Mouse (Mus musculus) kidney, embryonic 14.5 days (tissue): ENCODE measurements around the gene Pcnt. TPM values are rescaled to one million over a fixed set of nuclear protein-coding genes. Genes with fewer than 3 reads are reported as not detected.
A peak's percentile ranks its signal among the peaks of the same experiment; 100 is the strongest.

ENCODE experiments used
- ATAC-seq: fragments of 200-750 bp; cut with Nextera tagmentation; 2 replicates; pipeline ENCODE4 v1.8.0; 2017; ENCODE audit warnings: moderate number of reproducible peaks, mild to moderate bottlenecking, moderate TSS enrichment, moderate library complexity; ENCODE audit not compliant: low FRiP score, low TSS enrichment
- H3K27ac ChIP-seq: fragments of 300-500 bp; sonication (generic); 2 replicates; pipeline ENCODE4 v1.5.1; 2014; ENCODE audit warnings: low read depth, mild to moderate bottlenecking, low read length, moderate library complexity, mixed read lengths
- H3K27me3 ChIP-seq: fragments of 300-500 bp; sonication (generic); 2 replicates; pipeline ENCODE4 v1.6.1; 2014; ENCODE audit warnings: mild to moderate bottlenecking, low read length; ENCODE audit not compliant: control insufficient read depth, insufficient read depth
- H3K36me3 ChIP-seq: fragments of 300-500 bp; sonication (generic); 2 replicates; pipeline ENCODE4 v1.6.1; 2014; ENCODE audit warnings: low read length, mixed read lengths; ENCODE audit not compliant: control insufficient read depth, insufficient read depth
- H3K4me1 ChIP-seq: fragments of 300-500 bp; sonication (generic); 2 replicates; pipeline ENCODE4 v1.6.1; 2014; ENCODE audit warnings: low read length, mixed read lengths; ENCODE audit not compliant: control insufficient read depth, insufficient read depth
- H3K4me2 ChIP-seq: fragments of 300-500 bp; sonication (generic); replicated peaks from 2 replicates; pipeline ENCODE4 v1.6.1; 2014; ENCODE audit warnings: low read depth, mild to moderate bottlenecking, low read length
- H3K4me3 ChIP-seq: fragments of 300-500 bp; sonication (generic); 2 replicates; pipeline ENCODE4 v1.5.1; 2014; ENCODE audit warnings: mild to moderate bottlenecking, low read length
- H3K9ac ChIP-seq: fragments of 300-500 bp; sonication (generic); 2 replicates; pipeline ENCODE4 v1.6.1; 2014; ENCODE audit warnings: low read depth, mild to moderate bottlenecking, low read length, moderate library complexity
- H3K9me3 ChIP-seq: fragments of 300-500 bp; sonication (generic); 2 replicates; pipeline ENCODE4 v1.6.1; 2016; ENCODE audit warnings: low read length; ENCODE audit not compliant: control insufficient read depth
- WGBS: fragments of 180-500 bp; shearing (Covaris S2); extraction: QIAGEN DNeasy Blood & Tissue Kit; methylation state at CpG from one replicate; pipeline ENCODE4 v1.1.7; 2014; 5-methylcytosine and 5-hydroxymethylcytosine counted together
- polyA plus RNA-seq: library from polyadenylated mRNA; unstranded; fragments of >200 nt; fragmentation: Nextera tagmentation; extraction: Ambion mirVana; gene quantifications from 2 replicates; pipeline ENCODE4 v1.2.1, GENCODE M21; 2014

Gene Pcnt
- 20.2 and 27.1 TPM in 2 replicates for polyA plus RNA-seq

DNA sequence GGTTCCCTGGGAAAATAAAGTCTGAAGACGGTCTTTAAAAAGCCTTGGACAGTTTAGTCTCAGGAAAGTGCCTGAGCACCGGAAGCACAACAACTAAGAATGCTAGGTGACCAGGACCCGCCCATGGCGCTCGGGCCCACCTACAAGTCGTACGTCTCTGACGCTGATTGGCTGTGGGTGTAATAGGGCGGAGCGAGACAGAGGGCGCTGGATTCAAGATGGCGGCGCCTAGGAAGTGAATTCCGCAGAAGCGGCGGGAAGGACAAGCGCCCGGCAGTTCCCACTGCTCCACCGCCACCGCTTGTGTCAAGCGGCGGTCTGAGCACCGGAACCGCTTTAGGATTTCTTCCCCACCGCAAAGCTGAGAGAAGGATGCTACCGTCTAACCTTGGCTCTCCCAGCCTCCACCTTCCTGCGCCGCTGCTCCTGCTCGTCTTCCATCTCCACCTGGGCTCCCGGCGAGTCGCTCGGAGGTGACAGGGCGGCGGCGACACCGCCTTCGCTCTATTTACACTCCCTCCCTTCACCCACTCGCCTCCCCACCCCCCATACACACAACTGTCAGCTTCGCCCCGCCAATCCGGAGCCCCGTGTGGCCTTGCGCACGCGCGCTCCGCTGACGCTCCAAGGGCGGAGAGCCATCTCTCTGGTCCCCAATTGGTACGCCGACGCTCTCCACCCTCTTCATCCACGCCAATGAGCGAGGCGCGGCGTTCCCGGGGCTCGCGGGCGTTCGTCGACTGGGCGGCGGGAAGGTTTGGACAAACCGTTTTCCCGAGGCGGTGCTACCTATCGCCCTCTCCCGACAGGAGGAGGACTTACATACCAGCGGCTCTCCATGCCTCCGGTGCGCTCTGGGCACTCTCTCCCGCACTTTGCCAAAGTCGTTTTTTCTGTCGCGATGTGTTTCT lies at the start of gene Pcnt:
TSS of gene Pcnt (minus strand) at position 609 of the 911 bp plus-strand sequence.
- Histone ChIP-seq H3K27ac (peak within 1 kb of the TSS; percentile 96), H3K9ac (peak within 1 kb of the TSS; percentile 91), H3K36me3 (peaks cover 19% of the 10 kb centered on the region), H3K9me3 (no peaks in the 10 kb centered on the region), H3K4me3 (peak within 1 kb of the TSS; percentile 93), H3K4me2 (peak within 1 kb of the TSS; percentile 77), H3K4me1 (peaks cover 17% of the 10 kb centered on the region), H3K27me3 (no peaks in the 10 kb centered on the region)
- WGBS: under 1% methylated on average over 77 of the region's 78 CpGs
- peak; percentile 99 for ATAC-seq

DNA sequence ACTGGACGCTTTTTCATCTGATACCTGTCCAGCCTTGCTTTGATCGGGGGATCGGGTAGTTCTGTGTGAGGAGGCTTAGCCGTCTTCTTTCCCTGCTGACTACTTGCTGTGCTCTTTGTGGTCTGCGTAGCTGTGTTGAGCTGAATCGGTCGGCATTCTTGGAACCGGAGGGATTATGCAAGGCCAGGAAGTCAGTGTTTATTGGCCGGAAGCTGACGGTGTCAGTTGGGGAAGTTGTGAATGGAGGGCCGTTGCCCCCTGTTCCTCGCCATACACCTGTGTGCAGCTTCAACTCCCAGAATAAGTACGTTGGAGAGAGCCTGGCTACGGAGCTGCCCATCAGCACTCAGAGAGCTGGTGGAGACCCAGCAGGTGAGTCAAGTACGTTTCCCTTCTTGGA lies 46.6 kb upstream of the Pcnt start:
- no peak for ATAC-seq
- Histone ChIP-seq H3K9me3 (no peaks in the 10 kb centered on the region), H3K4me3 (no peak overlapping the region), H3K27ac (no peak overlapping the region), H3K36me3 (peaks cover 90% of the 10 kb centered on the region), H3K4me2 (no peak overlapping the region), H3K9ac (no peak overlapping the region), H3K27me3 (no peaks in the 10 kb centered on the region), H3K4me1 (no peaks in the 10 kb centered on the region)
- WGBS: 90% methylated on average over 15 of the region's 15 CpGs

DNA sequence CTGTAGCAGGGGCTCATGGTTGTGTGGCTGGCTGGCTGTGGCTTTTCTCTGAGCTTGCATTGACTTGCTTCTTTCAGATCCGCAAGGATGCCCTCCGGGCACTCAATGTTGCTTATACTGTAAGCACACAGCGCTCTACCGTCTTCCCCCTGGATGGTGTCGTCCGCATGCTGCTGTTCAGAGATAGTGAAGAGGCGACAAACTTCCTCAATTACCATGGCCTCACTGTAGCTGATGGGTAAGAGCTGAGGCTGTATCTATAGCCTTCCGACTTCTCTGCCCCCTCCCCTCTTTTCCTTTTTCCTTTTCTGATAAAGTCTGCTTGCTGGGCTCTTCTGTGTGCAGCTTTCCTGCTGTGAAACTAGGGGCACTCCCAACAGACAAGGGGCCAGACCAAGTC lies 45.7 kb upstream of the Pcnt start:
- WGBS: 95% methylated on average over 8 of the region's 8 CpGs
- H3K4me3 ChIP-seq: no peak overlapping the region
- H3K9me3 ChIP-seq: no peaks in the 10 kb centered on the region
- ATAC-seq: no peak
- H3K36me3 ChIP-seq: peaks cover 90% of the 10 kb centered on the region
- no peak overlapping the region for H3K4me2 ChIP-seq
- no peak overlapping the region for H3K9ac ChIP-seq
- no peaks in the 10 kb centered on the region for H3K4me1 ChIP-seq
- H3K27ac ChIP-seq: no peak overlapping the region
- no peaks in the 10 kb centered on the region for H3K27me3 ChIP-seq

DNA sequence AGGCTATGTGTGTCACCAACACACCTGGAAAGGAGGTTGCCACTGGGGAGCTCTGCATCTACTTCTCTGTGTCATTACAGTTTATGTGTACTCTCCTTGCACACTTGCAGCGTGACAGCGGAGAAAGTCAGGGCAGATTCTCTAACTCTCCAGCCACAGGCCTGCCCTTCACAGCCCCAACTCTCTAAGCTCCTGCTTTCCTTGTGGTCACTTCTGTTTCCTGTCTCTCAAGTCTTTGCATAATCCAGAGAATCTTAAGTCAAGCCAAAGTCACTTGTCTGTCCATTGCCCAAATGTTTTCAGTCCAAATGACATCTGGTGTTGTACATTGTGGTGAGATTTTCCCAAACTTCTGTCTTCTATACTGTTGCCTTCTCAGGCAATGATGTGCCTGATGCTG lies 43.7 kb upstream of the Pcnt start:
- H3K27me3 ChIP-seq: no peaks in the 10 kb centered on the region
- H3K27ac ChIP-seq: no peak overlapping the region
- no peak overlapping the region for H3K9ac ChIP-seq
- no peak overlapping the region for H3K4me2 ChIP-seq
- H3K4me1 ChIP-seq: no peaks in the 10 kb centered on the region
- peaks cover 94% of the 10 kb centered on the region for H3K36me3 ChIP-seq
- no peaks in the 10 kb centered on the region for H3K9me3 ChIP-seq
- WGBS: 97% methylated on average over 2 of the region's 2 CpGs
- H3K4me3 ChIP-seq: no peak overlapping the region
- no peak for ATAC-seq

DNA sequence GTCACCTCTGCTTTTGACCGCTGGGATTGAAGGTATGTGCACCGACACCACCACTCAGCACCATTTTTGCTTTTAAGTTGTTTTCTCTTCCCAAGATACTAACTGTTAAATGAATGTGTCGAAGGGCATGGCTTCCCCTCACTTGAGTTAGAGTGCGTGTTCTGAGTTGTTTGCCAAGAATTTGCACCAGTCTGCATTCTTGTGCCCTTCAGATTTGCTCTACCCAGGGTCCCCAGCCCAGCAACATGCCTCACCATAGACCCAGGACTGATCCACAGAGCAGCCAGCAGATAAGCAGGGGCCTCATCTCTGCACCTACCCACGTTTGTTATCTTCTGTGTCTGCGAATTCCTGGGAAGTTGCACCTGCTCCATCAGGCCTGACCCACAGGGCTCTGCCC lies 38.9 kb upstream of the Pcnt start:
- Histone ChIP-seq H3K9me3 (no peaks in the 10 kb centered on the region), H3K4me1 (no peaks in the 10 kb centered on the region), H3K27me3 (no peaks in the 10 kb centered on the region), H3K27ac (no peak overlapping the region), H3K4me2 (no peak overlapping the region), H3K9ac (no peak overlapping the region), H3K36me3 (peaks cover 95% of the 10 kb centered on the region), H3K4me3 (no peak overlapping the region)
- WGBS: 90% methylated on average over 6 of the region's 6 CpGs
- no peak for ATAC-seq

DNA sequence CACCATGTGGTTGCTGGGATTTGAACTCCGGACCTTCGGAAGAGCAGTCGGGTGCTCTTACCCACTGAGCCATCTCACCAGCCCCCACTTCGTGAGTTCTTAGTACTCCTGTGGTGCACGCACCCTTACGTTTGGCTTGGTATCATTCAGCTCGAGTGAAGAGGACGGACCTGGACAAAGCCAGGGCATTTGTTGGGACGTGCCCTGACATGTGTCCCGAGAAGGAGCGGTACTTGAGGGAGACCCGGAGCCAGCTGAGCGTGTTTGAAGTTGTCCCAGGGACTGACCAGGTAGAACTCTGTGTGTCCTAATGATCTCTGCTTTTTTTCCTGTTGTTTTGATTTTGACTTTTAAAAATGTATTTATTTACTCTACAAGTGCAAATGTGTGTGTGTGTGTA lies 38.3 kb upstream of the Pcnt start:
- H3K4me3 ChIP-seq: no peak overlapping the region
- H3K4me2 ChIP-seq: no peak overlapping the region
- no peaks in the 10 kb centered on the region for H3K4me1 ChIP-seq
- H3K36me3 ChIP-seq: peaks cover 95% of the 10 kb centered on the region
- no peak overlapping the region for H3K27ac ChIP-seq
- H3K9me3 ChIP-seq: no peaks in the 10 kb centered on the region
- no peak overlapping the region for H3K9ac ChIP-seq
- ATAC-seq: no peak
- H3K27me3 ChIP-seq: no peaks in the 10 kb centered on the region
- WGBS: 95% methylated on average over 11 of the region's 13 CpGs

DNA sequence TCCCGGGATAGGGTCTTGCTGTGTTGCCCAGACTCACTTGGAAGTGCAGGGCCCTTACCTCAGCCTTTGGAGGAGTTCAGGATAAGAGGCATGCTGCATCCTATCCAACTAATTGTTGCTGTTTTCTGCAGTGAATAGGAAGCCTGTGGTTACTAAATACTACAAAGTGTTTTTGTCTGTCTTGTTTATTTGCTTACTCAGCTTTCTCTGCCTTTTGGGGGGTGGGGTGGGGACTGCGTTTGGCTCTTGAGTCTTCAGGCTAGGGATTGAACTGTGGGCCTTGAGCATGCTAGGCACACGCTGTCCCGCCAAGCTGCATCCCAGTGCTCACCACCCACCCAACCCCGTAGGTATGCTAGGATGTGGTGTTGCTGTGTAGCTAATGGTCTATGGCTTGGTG lies 31.2 kb upstream of the Pcnt start:
- H3K27ac ChIP-seq: no peak overlapping the region
- no peak overlapping the region for H3K9ac ChIP-seq
- ATAC-seq: no peak
- H3K4me2 ChIP-seq: no peak overlapping the region
- H3K4me3 ChIP-seq: no peak overlapping the region
- H3K27me3 ChIP-seq: no peaks in the 10 kb centered on the region
- H3K9me3 ChIP-seq: no peaks in the 10 kb centered on the region
- 89% methylated on average over 5 of the region's 5 CpGs for WGBS
- peaks cover 67% of the 10 kb centered on the region for H3K36me3 ChIP-seq
- H3K4me1 ChIP-seq: no peaks in the 10 kb centered on the region

DNA sequence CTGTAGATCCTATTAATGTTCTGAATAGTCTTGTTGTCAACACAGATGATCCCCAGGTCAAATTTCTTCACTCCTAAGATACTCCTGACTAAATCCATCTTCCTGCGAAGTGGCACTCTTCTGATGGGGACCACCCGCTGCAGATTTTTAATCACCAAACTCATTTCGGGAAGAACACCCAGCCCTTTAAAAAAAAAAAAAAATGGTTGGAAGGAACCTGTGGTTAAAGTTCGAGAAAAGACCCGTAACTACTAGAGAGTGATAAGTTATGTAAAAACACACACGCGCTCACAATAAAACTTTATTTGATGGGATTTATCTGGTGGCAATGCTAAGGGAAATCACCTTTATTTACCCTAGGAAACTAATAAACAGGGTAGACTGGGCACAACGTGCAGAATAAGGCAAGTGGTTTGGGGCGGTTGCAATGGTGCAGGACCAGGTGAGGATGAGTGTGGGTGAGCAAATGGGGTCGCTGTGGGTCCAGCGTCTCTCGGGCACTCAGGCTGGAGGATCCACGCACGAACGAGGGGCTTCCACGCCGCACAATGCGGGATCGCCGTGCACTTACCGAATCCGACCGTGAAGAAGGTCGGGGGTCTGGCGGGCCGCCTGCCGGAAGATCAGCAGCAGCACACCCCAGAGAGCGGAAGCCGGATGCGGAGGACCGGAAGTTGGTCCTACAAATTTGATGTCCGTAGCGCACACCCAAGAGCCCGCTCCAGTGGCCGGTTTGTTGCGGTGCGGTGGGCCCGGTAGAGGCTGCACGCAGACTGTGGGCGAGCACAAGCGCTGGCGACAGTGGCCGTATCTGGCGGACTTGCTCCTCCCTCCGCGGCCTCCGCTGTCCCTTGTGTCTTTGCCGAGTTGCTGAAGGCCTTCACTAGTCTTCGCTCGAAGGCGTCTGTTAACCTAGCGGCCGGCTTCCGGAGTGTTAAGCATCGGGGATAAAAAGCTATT lies 25.9 kb upstream of the Pcnt start, which contains the start of the genes Mcm3ap and Ybey:
TSS of gene Mcm3ap (plus strand) at position 725 of the 960 bp plus-strand sequence.
TSS of gene Ybey (minus strand) at position 912 of the 960 bp plus-strand sequence.
- peak; percentile 96 for ATAC-seq
- WGBS: 2% methylated on average over 55 of the region's 55 CpGs

More for the DNA sequence above, 25.9 kb upstream of the Pcnt start, which contains the start of the genes Mcm3ap and Ybey:
- Histone ChIP-seq H3K9ac (peak within 1 kb of the TSS; percentile 90), H3K4me1 (peaks cover 3% of the 10 kb centered on the region; the same call in 1 of the 2 replicates), H3K9me3 (no peaks in the 10 kb centered on the region), H3K27me3 (no peaks in the 10 kb centered on the region), H3K27ac (peak within 1 kb of the TSS; percentile 56), H3K36me3 (peaks cover 24% of the 10 kb centered on the region), H3K4me2 (peak within 1 kb of the TSS; percentile 54), H3K4me3 (peak within 1 kb of the TSS; percentile 88)
